Mouse (Mus musculus) heart, adult 2 months (tissue): ENCODE measurements around the gene St8sia1. TPM values are rescaled to one million over a fixed set of nuclear protein-coding genes. Genes with fewer than 3 reads are reported as not detected.

Source experiments
- DNase-seq, 2 experiments: peaks; one replicate each; pipeline ENCODE4 v3.0.0; 2021
- H3K27ac ChIP-seq: fragments of 200-600 bp; 2 replicates; pipeline ENCODE4 v1.8.1; 2022
- H3K27me3 ChIP-seq: fragments of 200-500 bp; 2 replicates; pipeline ENCODE4 v1.6.1; 2012; ENCODE audit warnings: mild to moderate bottlenecking, low read length, inconsistent platforms, mixed read lengths; ENCODE audit not compliant: control insufficient read depth, insufficient read depth
- H3K36me3 ChIP-seq: fragments of 200-500 bp; 2 replicates; pipeline ENCODE4 v1.6.1; 2012; ENCODE audit warnings: low read length, inconsistent platforms; ENCODE audit not compliant: control insufficient read depth, insufficient read depth
- H3K4me1 ChIP-seq: fragments of 200-500 bp; 2 replicates; pipeline ENCODE4 v1.6.1; 2011; ENCODE audit warnings: low read length; ENCODE audit not compliant: control insufficient read depth, insufficient read depth
- H3K4me3 ChIP-seq: fragments of 200-600 bp; 2 replicates; pipeline ENCODE4 v1.8.1; 2022
- H3K79me2 ChIP-seq: fragments of 200-500 bp; replicated peaks from 2 replicates; pipeline ENCODE4 v1.6.1; 2012; ENCODE audit warnings: mild to moderate bottlenecking, inconsistent platforms, low read length, moderate library complexity, mixed read lengths; ENCODE audit not compliant: control insufficient read depth, insufficient read depth
- H3K9ac ChIP-seq: fragments of 200-500 bp; 2 replicates; pipeline ENCODE4 v1.6.1; 2012; ENCODE audit warnings: low read depth, mild to moderate bottlenecking, control low read depth, inconsistent platforms, low read length, mixed read lengths
- CTCF ChIP-seq: fragments of 200-600 bp; IDR thresholded peaks from 2 replicates; pipeline ENCODE4 v1.8.1; 2022; ENCODE audit warnings: antibody characterized with exemption, mild to moderate bottlenecking, moderate library complexity
- EP300 ChIP-seq: fragments of 200-500 bp; IDR thresholded peaks from 2 replicates; pipeline ENCODE4 v1.6.1; 2011; ENCODE audit warnings: low read depth, low read length, control low read depth; ENCODE audit not compliant: insufficient read depth
- POLR2A ChIP-seq: fragments of 200-500 bp; IDR thresholded peaks from 2 replicates; pipeline ENCODE4 v1.6.1; 2011; ENCODE audit warnings: mild to moderate bottlenecking, low read depth, low read length, control low read depth; ENCODE audit not compliant: insufficient read depth
- WGBS: fragments of 180-500 bp; shearing (Covaris S2); methylation state at CpG from one replicate; pipeline ENCODE4 v1.1.7; 2018; 5-methylcytosine and 5-hydroxymethylcytosine counted together
- intact Hi-C: fragments of 180-260 bp; cut with DNase I; formaldehyde crosslinking; loops from one replicate; pipeline ENCODE4 v1.15.1; 2025
- polyA plus RNA-seq: library from polyadenylated mRNA; depleted of rRNA; stranded (reverse); fragments of >200 nt; gene quantifications from 2 replicates; pipeline ENCODE4 v1.2.3, GENCODE M21; 2012
- total RNA-seq, 2 experiments: library from RNA; stranded (reverse); gene quantifications; 2 replicates each; pipeline ENCODE4 v1.2.3; 2021

Gene St8sia1
- total and polyA plus RNA-seq, 3 experiments = 0.10 to 0.11 (median 0.10) TPM

DNA sequence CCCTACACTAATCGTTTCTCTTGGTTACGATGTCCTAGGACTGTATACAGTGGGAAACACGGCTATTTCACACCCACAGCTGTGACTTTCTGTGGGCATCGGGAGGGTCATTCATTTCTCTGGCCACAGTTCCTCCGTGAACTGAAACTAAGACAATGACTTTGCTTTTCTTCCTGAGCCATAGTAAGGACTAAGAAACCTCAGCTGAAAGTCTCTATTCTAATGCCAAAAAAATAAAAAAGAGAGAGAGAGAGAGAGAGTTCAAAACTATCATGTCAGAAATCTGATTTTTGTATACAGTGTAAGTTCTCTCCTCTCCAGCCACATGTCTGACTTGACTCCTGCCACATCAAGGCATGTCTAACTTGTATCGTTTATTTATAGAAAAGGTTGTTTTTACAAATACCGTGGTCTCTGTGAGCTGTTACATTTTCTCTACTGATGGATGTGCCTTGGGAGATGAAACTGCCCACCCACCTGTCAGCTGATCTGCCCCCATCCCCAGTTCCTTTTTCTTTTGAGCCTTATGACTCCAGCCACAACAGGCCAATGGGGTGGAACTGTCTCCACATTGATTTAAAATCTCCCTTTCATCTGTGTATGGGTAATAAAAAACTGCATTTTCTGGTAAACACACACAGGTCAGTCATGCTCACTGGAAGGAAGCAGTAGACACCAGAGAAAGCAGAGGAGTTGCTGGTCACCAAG, 94.4 kb downstream of the St8sia1 start:
- WGBS = 69% methylated on average over 7 of the region's 7 CpGs
- TF ChIP-seq CTCF (no peak), POLR2A (no peak), EP300 (no peak)
- H3K27me3 ChIP-seq = no peaks in the 10 kb centered on the region
- no peaks in the 10 kb centered on the region for H3K36me3 ChIP-seq
- no peak overlapping the region for H3K4me3 ChIP-seq
- intact Hi-C loops = loop anchor here (10.0 kb wide), 1 partner anchor 95 kb away; the partner anchor contains the start of gene St8sia1
- DNase-seq = no peak
- H3K9ac ChIP-seq = no peak overlapping the region
- H3K4me1 ChIP-seq = peaks cover 3% of the 10 kb centered on the region; the same call in 1 of the 2 replicates
- no peaks in the 10 kb centered on the region for H3K79me2 ChIP-seq
- no peak overlapping the region for H3K27ac ChIP-seq

DNA sequence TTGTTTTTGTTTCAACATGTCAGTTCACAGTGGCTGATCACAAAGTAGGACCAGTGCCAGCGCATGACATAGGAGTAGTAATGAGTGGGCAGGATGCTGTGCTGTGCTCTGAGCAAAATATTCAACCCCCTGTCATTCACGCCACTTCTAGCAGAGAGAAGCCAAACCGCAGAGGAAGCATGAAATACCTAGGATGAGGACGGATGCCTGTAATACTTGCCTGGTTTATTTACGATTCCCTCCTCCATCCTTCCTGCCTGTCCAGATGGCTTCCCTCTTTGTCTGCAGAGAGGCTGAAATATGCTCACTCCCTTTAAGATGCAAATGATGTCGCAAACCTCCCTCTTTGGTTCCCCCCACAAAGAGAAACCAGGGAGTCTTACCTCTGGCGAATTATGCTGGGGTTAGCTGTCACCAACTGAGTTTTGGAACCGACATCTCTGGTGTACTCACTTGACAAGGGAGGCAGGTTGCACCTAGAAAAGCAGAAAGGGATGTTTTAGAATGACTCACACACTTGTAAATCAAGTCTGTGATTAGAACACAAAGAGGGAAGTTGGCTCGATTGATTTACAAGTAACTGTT, 96.7 kb downstream of the St8sia1 start:
- H3K27ac ChIP-seq = no peak overlapping the region
- no peak overlapping the region for H3K4me3 ChIP-seq
- WGBS = 14% methylated on average over 9 of the region's 9 CpGs
- TF ChIP-seq CTCF = no peak
- TF ChIP-seq POLR2A = no peak
- H3K9ac ChIP-seq = no peak overlapping the region
- intact Hi-C loops = no loop called here
- no peak for DNase-seq
- H3K79me2 ChIP-seq = no peaks in the 10 kb centered on the region
- no peaks in the 10 kb centered on the region for H3K36me3 ChIP-seq
- peaks cover 3% of the 10 kb centered on the region; the same call in 1 of the 2 replicates for H3K4me1 ChIP-seq
- H3K27me3 ChIP-seq = no peaks in the 10 kb centered on the region

DNA sequence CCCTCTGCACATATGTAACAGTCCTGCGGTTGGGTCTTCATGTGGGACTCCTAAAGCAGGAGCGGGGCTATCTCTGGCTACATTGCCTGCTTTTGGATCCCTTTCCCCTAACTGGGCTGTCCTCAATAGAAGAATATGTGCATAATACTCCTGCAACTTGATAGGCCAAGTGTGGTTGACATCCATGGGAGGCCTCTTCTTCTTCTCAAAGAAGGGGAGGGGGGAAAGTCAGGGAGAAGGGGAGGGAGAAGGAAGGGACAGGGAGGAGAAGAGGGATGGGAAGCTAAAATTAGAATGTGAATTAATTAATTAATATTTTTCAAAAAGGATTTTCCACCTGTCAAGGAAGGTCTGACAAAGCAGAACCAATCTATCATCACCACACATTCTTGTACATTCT, 97.2 kb downstream of the St8sia1 start:
- DNase-seq = no peak
- 98% methylated on average over 2 of the region's 2 CpGs for WGBS

DNA sequence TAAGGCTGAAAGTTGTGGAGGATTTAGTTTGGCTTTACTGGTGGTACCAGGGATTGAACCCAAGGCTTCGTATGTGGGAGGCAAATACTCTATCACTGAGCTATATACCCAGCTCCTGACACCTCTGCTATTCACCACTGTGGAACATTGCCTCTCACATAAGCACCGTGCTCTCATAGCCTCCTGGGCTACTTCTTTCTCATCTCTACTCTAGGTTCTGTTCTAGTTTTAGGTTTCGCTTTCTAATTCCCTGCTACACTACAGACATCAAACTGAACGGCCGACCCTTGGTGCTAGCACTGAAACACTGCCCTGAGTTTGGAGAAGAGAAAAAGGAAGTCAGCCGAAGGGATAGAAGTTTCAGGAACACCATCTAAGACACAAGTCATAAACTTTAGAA, 99.1 kb downstream of the St8sia1 start:
- Histone ChIP-seq H3K27ac (no peak overlapping the region), H3K9ac (no peak overlapping the region), H3K4me3 (no peak overlapping the region), H3K4me1 (peaks cover 3% of the 10 kb centered on the region; the same call in 1 of the 2 replicates), H3K36me3 (no peaks in the 10 kb centered on the region), H3K79me2 (no peaks in the 10 kb centered on the region), H3K27me3 (no peaks in the 10 kb centered on the region)
- 79% methylated on average over 6 of the region's 6 CpGs for WGBS
- no peak for DNase-seq
- intact Hi-C loops = no loop called here
- TF ChIP-seq CTCF (no peak), POLR2A (no peak), EP300 (no peak)

More for the DNA sequence above, 97.2 kb downstream of the St8sia1 start:
- no peak for TF ChIP-seq CTCF
- TF ChIP-seq POLR2A = no peak
- TF ChIP-seq EP300 = no peak
- Histone ChIP-seq H3K4me1 (peaks cover 3% of the 10 kb centered on the region; the same call in 1 of the 2 replicates), H3K9ac (no peak overlapping the region), H3K27me3 (no peaks in the 10 kb centered on the region), H3K36me3 (no peaks in the 10 kb centered on the region), H3K4me3 (no peak overlapping the region), H3K27ac (no peak overlapping the region), H3K79me2 (no peaks in the 10 kb centered on the region)
- intact Hi-C loops = no loop called here

DNA sequence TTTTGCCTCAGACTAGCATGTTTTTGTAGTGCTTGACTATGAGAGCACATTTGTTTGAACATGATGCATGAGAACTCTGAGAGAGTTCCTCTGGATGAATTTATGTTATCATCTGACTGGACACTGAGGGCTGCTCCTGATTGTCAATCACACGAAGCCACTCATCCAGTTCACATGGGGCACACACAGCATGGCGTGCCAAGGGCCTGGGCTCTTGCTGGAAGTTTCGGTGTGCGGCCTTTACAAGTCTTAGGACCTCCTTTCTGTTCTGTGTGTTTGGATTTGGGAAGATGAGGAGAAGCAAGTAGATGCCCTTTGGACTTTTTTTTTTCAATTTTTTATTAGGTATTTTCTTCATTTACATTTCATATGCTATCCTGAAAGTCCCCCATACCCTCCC, 100.4 kb downstream of the St8sia1 start:
- no peak overlapping the region for H3K27ac ChIP-seq
- H3K9ac ChIP-seq = no peak overlapping the region
- intact Hi-C loops = no loop called here
- H3K4me3 ChIP-seq = no peak overlapping the region
- H3K27me3 ChIP-seq = no peaks in the 10 kb centered on the region
- DNase-seq = no peak
- no peak for TF ChIP-seq CTCF
- no peak for TF ChIP-seq EP300
- TF ChIP-seq POLR2A = no peak
- H3K36me3 ChIP-seq = no peaks in the 10 kb centered on the region
- 92% methylated on average over 4 of the region's 4 CpGs for WGBS
- peaks cover 3% of the 10 kb centered on the region; the same call in 1 of the 2 replicates for H3K4me1 ChIP-seq
- H3K79me2 ChIP-seq = no peaks in the 10 kb centered on the region

DNA sequence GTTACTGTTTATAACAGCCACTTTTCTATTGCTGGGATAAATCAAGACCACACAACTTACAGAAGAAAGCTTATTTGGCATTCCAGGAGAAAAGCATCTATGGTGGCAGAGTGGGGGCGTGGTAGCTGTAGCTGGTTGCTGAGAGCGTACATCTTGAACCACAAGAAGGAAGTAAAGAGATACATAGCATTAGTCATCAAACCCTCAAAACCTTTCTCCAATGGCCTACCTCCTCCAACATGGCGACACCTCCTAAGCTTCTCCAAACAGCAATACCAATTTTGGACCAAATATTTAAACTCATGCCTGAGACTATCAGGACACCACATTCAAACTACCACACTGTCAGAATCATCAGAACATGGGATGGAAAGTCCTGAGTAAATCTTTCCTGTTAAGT, 102.0 kb downstream of the St8sia1 start:
- Histone ChIP-seq H3K4me1 (no peaks in the 10 kb centered on the region), H3K36me3 (no peaks in the 10 kb centered on the region), H3K9ac (no peak overlapping the region), H3K27me3 (no peaks in the 10 kb centered on the region), H3K4me3 (no peak overlapping the region), H3K79me2 (no peaks in the 10 kb centered on the region), H3K27ac (no peak overlapping the region)
- WGBS = 88% methylated on average over 3 of the region's 3 CpGs
- TF ChIP-seq CTCF (no peak), EP300 (no peak), POLR2A (no peak)
- no peak for DNase-seq
- intact Hi-C loops = no loop called here
